Mouse (Mus musculus) heart, postnatal 0 days (tissue): ENCODE results near the gene Map2k4.

Experiments
- CTCF ChIP-seq: IDR thresholded peaks from 2 replicates; pipeline ENCODE4 v1.5.1; 2016; ENCODE audit warnings: antibody characterized with exemption, control low read depth, low read depth
- EP300 ChIP-seq: IDR thresholded peaks from 2 replicates; pipeline ENCODE4 v1.6.1; 2016; ENCODE audit warnings: antibody characterized with exemption, low read depth

DNA sequence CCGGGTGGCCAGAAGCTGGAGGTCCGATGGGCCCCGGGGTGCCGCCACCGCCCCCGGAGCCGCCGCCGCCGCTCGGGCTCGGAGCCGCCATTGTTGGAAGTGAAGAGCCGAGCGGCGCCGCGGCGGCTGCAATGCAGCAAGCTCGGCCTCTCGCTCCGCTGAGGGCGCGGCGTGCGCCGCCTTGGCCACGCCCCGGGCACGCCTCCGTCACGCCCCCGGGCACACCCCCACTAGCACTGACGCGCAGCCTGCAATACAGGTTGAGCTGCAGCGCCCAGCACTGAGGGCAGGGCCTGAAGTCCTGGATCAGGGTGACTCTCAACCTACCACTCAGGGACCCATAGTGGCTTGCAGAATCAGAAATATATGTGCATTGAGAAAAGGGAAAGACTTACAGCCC lies at the start of gene Map2k4:
- no peak for TF ChIP-seq CTCF
- no peak for TF ChIP-seq EP300
